Comparison of ENCODE assay signal across 11 mouse cellular contexts in genomic region chr2:116073311-116073904, GRCm38 (mm10). TPM values are rescaled to one million over a fixed set of nuclear protein-coding genes. Genes with fewer than 3 reads are reported as not detected.
DNase-seq lines count a peak whose midpoint lies in the region; ATAC-seq and TF ChIP-seq lines count a peak whose summit lies in the region.
"Had no signal": no experiment of that assay in that cellular context is flagged by ENCODE, and none has a peak within 500 bp of the region (broad histone marks: within the 10 kb centered on the region; RNA-seq: fewer than 3 reads in every experiment).

No protein-coding gene starts in this region.

- no peak for TF ChIP-seq CTCF in kidney, postnatal 0 days (IDR thresholded peaks at IDR 0.05; ENCODE audit: low read depth)

- no peak overlapping the region for H3K4me3 ChIP-seq in kidney, postnatal 0 days (replicated peaks; ENCODE audit: low read depth, low read length)
- H3K4me3 ChIP-seq in forebrain, embryonic 16.5 days (replicated peaks; ENCODE audit: low read length) = peak overlapping the region; percentile 30
- H3K4me3 ChIP-seq in midbrain, embryonic 11.5 days (ENCODE audit: low read depth, low read length) = no peak overlapping the region; the same call in 1 of the 2 replicates
- H3K4me3 ChIP-seq in stomach, embryonic 16.5 days (replicated peaks; ENCODE audit: low read length) = no peak overlapping the region

- 31% methylated on average over 9 of the region's 9 CpGs for WGBS in kidney, postnatal 0 days
- 24% methylated on average over 9 of the region's 9 CpGs for WGBS in forebrain, embryonic 16.5 days
- 5% methylated on average over 9 of the region's 9 CpGs for WGBS in midbrain, embryonic 11.5 days
- 51% methylated on average over 9 of the region's 9 CpGs for WGBS in stomach, embryonic 16.5 days

- H3K4me2 ChIP-seq in kidney, postnatal 0 days (ENCODE audit: low read length) = peak overlapping the region; percentile 79
- peak overlapping the region; percentile 88 for H3K4me2 ChIP-seq in forebrain, embryonic 16.5 days (ENCODE audit: low read length)
- peak overlapping the region; percentile 69 for H3K4me2 ChIP-seq in midbrain, embryonic 11.5 days
- peak overlapping the region; percentile 14 for H3K4me2 ChIP-seq in stomach, embryonic 16.5 days (ENCODE audit: low read depth, low read length)

- peak; percentile 42 for DNase-seq in kidney, postnatal 0 days (ENCODE audit: low spot score)
- DNase-seq in kidney, postnatal 10 days = no peak
- DNase-seq in midbrain, embryonic 11.5 days (ENCODE audit: low spot score, missing footprints) = peak; percentile 89
- no peak for DNase-seq in right cerebral cortex, postnatal 25 days
- no peak for DNase-seq in layer of hippocampus, postnatal 14 days (ENCODE audit: low spot score in 2 of 2)
- DNase-seq: adrenal gland, postnatal 25 days; cerebellum, adult 9-10 months; lung, embryonic 14.5 days; right cerebral cortex, postnatal 4 days had no signal

- 0 out of 2 replicates have a peak, but pooled peaks cover 3% of the 10 kb centered on the region for H3K4me1 ChIP-seq in kidney, postnatal 0 days (replicated peaks; ENCODE audit: insufficient read depth, low read length)
- peaks cover 29% of the 10 kb centered on the region for H3K4me1 ChIP-seq in forebrain, embryonic 16.5 days (replicated peaks; ENCODE audit: control insufficient read depth, insufficient read depth, low read length)
- peaks cover 12% of the 10 kb centered on the region for H3K4me1 ChIP-seq in midbrain, embryonic 11.5 days (ENCODE audit: control insufficient read depth, insufficient read depth, low read length)
- peaks cover 12% of the 10 kb centered on the region for H3K4me1 ChIP-seq in stomach, embryonic 16.5 days (ENCODE audit: control insufficient read depth, insufficient read depth, low read length)

- no peak overlapping the region for H3K9ac ChIP-seq in kidney, postnatal 0 days (ENCODE audit: low read depth, low read length)
- peak overlapping the region; percentile 47 for H3K9ac ChIP-seq in forebrain, embryonic 16.5 days (replicated peaks; ENCODE audit: low read depth, low read length)
- no peak overlapping the region for H3K9ac ChIP-seq in midbrain, embryonic 11.5 days (ENCODE audit: low read length)
- H3K9ac ChIP-seq in stomach, embryonic 16.5 days (ENCODE audit: low read length) = no peak overlapping the region
- H3K9ac ChIP-seq: lung, embryonic 14.5 days had no signal

- no peak overlapping the region for H3K27ac ChIP-seq in kidney, postnatal 0 days
- H3K27ac ChIP-seq in forebrain, embryonic 16.5 days (ENCODE audit: low read length) = peak overlapping the region; percentile 82
- H3K27ac ChIP-seq in midbrain, embryonic 11.5 days (ENCODE audit: low read depth, low read length) = no peak overlapping the region
- peak overlapping the region; percentile 38; the same call in 1 of the 2 replicates for H3K27ac ChIP-seq in stomach, embryonic 16.5 days (ENCODE audit: low read length)

- no peaks in the 10 kb centered on the region for H3K36me3 ChIP-seq in kidney, postnatal 0 days (ENCODE audit: insufficient read depth, low read length)
- no peaks in the 10 kb centered on the region for H3K36me3 ChIP-seq in forebrain, embryonic 16.5 days (ENCODE audit: control insufficient read depth, insufficient read depth)
- no peaks in the 10 kb centered on the region for H3K36me3 ChIP-seq in midbrain, embryonic 11.5 days (ENCODE audit: control insufficient read depth, insufficient read depth, low read length)
- H3K36me3 ChIP-seq in stomach, embryonic 16.5 days (ENCODE audit: control insufficient read depth, insufficient read depth, low read length) = no peaks in the 10 kb centered on the region

- H3K27me3 ChIP-seq in kidney, postnatal 0 days (ENCODE audit: insufficient read depth, low read length) = no peaks in the 10 kb centered on the region
- no peaks in the 10 kb centered on the region for H3K27me3 ChIP-seq in forebrain, embryonic 16.5 days (replicated peaks; ENCODE audit: control insufficient read depth, insufficient read depth, low read length)
- H3K27me3 ChIP-seq in midbrain, embryonic 11.5 days (ENCODE audit: control insufficient read depth, insufficient read depth, low read length) = peaks cover 40% of the 10 kb centered on the region
- H3K27me3 ChIP-seq in stomach, embryonic 16.5 days (ENCODE audit: control insufficient read depth, insufficient read depth, low read length) = no peaks in the 10 kb centered on the region

- ATAC-seq in kidney, postnatal 0 days (replicated peaks; ENCODE audit: low FRiP score, low read depth) = no peak
- no peak for ATAC-seq in forebrain, embryonic 16.5 days
- no peak for ATAC-seq in midbrain, embryonic 11.5 days (ENCODE audit: low FRiP score)
- no peak for ATAC-seq in stomach, embryonic 16.5 days (ENCODE audit: insufficient read depth, low FRiP score)

- no peaks in the 10 kb centered on the region for H3K9me3 ChIP-seq in kidney, postnatal 0 days (replicated peaks; ENCODE audit: low read length)
- no peaks in the 10 kb centered on the region for H3K9me3 ChIP-seq in forebrain, embryonic 16.5 days (ENCODE audit: control insufficient read depth, low read length)
- H3K9me3 ChIP-seq in midbrain, embryonic 11.5 days (ENCODE audit: control insufficient read depth, low read length) = no peaks in the 10 kb centered on the region
- no peaks in the 10 kb centered on the region for H3K9me3 ChIP-seq in stomach, embryonic 16.5 days (replicated peaks; ENCODE audit: control insufficient read depth, low read length)

RNA-seq across cellular contexts. Expression of gene Meis2, which starts 7.8 kb away (rescaled TPM):
- 52.8 and 60.4 TPM in 2 replicates for polyA plus RNA-seq in kidney, postnatal 0 days (2015; fragmentation: Nextera tagmentation; extraction: Ambion mirVana)
- polyA plus RNA-seq in forebrain, embryonic 16.5 days (2015; fragmentation: Nextera tagmentation; extraction: Ambion mirVana) = 143 and 154 TPM in 2 replicates
- 52.2 and 56.5 TPM in 2 replicates for polyA plus RNA-seq in midbrain, embryonic 11.5 days (2014; fragmentation: Nextera tagmentation; extraction: Ambion mirVana)
- 42.8 and 43.3 TPM in 2 replicates for polyA plus RNA-seq in stomach, embryonic 16.5 days (2015; fragmentation: Nextera tagmentation; extraction: Ambion mirVana)
- total RNA-seq in layer of hippocampus, postnatal 14 days (2021) = 10 to 100 TPM; 34.6 to 34.8 TPM

Comparison
In these comparisons a context has a peak if more than half of its experiments do, and no peak if none do; other contexts are left out.
1. DNase-seq: peak in kidney, postnatal 0 days (single experiment) and midbrain, embryonic 11.5 days (single experiment); none in kidney, postnatal 10 days (single experiment), right cerebral cortex, postnatal 25 days (single experiment) and layer of hippocampus, postnatal 14 days (0 of 2).
2. H3K27ac ChIP-seq: peak in forebrain, embryonic 16.5 days (single experiment) and stomach, embryonic 16.5 days (single experiment); none in kidney, postnatal 0 days (single experiment) and midbrain, embryonic 11.5 days (single experiment).
3. H3K4me2 ChIP-seq: peak in every context shown above with its lines; median percentile 88 in forebrain, embryonic 16.5 days; 79 in kidney, postnatal 0 days; 69 in midbrain, embryonic 11.5 days; 14 in stomach, embryonic 16.5 days.